Comparison of ENCODE assay signal across 8 mouse cellular contexts in the genomic region with DNA sequence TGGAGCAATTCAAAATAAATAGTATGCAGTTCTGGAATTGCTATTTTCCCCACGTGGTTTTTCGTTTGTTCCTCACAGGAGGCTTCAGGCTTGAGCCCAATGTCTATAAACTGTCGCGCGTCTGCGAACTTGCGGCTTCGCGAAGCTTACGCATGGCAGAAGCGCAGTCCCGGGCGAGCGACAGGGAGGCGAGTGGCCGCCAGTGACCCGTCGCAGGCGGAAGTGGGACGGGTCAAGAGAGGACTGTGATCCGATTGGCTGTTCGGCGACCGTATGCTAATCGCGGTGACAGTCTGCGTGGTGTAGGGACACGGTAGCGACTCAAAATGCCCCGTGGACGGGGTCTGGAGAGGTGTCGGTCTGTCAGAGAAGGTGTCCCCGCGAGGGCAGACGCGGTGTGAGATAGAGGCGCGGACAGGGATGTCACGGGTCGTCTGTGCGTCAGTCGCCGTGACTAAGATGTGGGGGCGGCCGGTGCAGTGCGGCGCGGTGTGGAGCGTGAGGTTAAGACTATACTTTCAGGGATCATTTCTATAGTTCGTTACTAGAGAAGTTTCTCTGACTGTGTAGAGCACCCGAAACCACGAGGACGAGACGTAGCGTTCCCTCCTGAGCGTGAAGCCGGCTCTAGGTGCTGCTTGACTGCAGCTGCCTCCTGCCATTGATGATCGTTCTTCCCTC. TPM values are rescaled to one million over a fixed set of nuclear protein-coding genes. Genes with fewer than 3 reads are reported as not detected.
DNase-seq lines count a peak whose midpoint lies in the region; ATAC-seq lines count a peak whose summit lies in the region.
"Not testable (repeated sequence)": the region's sequence is repeated elsewhere in the genome, so short reads cannot be mapped to it uniquely, and the experiment has no call there.

No protein-coding gene starts in this region.

- H3K4me1 ChIP-seq in forebrain, embryonic 11.5 days (replicated peaks; ENCODE audit: control insufficient read depth, insufficient read depth, low read length); heart, embryonic 15.5 days (replicated peaks); stomach, embryonic 14.5 days (ENCODE audit: control insufficient read depth, insufficient read depth, low read length): not testable (repeated sequence)
- peaks cover 30% of the 10 kb centered on the region for H3K4me1 ChIP-seq in liver, embryonic 13.5 days (replicated peaks)

- H3K9ac ChIP-seq in forebrain, embryonic 11.5 days (ENCODE audit: low read length); stomach, embryonic 14.5 days (replicated peaks; ENCODE audit: low read depth, low read length): not testable (repeated sequence)
- H3K9ac ChIP-seq in heart, embryonic 15.5 days = peak overlapping the region; percentile 3
- H3K9ac ChIP-seq in liver, embryonic 13.5 days = peak overlapping the region; percentile 61

- peak; percentile 81 for DNase-seq in CD4-positive helper T cell, adult 2 months (ENCODE audit: low read depth, low spot score)
- DNase-seq in c-Kit-negative CD71-positive TER-119-positive erythroid progenitor cells, embryonic 14.5 days (ENCODE audit: low read depth, low spot score) = peak; percentile 36
- DNase-seq in forebrain, embryonic 11.5 days (ENCODE audit: low spot score) = peak; percentile 83
- peak; percentile 90 for DNase-seq in kidney, postnatal 14 days
- DNase-seq in liver, embryonic 13.5 days = peak; percentile 77
- peak; percentile 86 to 87 for DNase-seq in natural killer cell, adult 2 months (ENCODE audit: low spot score in 2 of 2)

- peak overlapping the region; percentile 29; the same call in 1 of the 2 replicates for H3K4me2 ChIP-seq in forebrain, embryonic 11.5 days (ENCODE audit: low read depth, low read length, severe bottlenecking)
- H3K4me2 ChIP-seq in heart, embryonic 15.5 days = peak overlapping the region; percentile 55
- peak overlapping the region; percentile 58 for H3K4me2 ChIP-seq in liver, embryonic 13.5 days
- H3K4me2 ChIP-seq in stomach, embryonic 14.5 days (replicated peaks; ENCODE audit: low read depth, low read length) = peak overlapping the region; percentile 42

- H3K36me3 ChIP-seq in forebrain, embryonic 11.5 days (ENCODE audit: control insufficient read depth, insufficient read depth, low read length); heart, embryonic 15.5 days; liver, embryonic 13.5 days; stomach, embryonic 14.5 days (ENCODE audit: control insufficient read depth, insufficient read depth, low read length): not testable (repeated sequence)

- not testable (repeated sequence) for H3K4me3 ChIP-seq in forebrain, embryonic 11.5 days (ENCODE audit: low read depth, low read length)
- H3K4me3 ChIP-seq in heart, embryonic 15.5 days = peak overlapping the region; percentile 29
- peak overlapping the region; percentile 22 for H3K4me3 ChIP-seq in liver, embryonic 13.5 days (replicated peaks)
- peak overlapping the region; percentile 23 for H3K4me3 ChIP-seq in stomach, embryonic 14.5 days (ENCODE audit: low read depth, low read length)

- not testable (repeated sequence) for H3K27me3 ChIP-seq in forebrain, embryonic 11.5 days (ENCODE audit: control insufficient read depth, insufficient read depth, low read length); heart, embryonic 15.5 days; liver, embryonic 13.5 days; stomach, embryonic 14.5 days (ENCODE audit: control insufficient read depth, insufficient read depth, low read length)

- WGBS in forebrain, embryonic 11.5 days = under 1% methylated on average over 20 of the region's 58 CpGs
- under 1% methylated on average over 26 of the region's 58 CpGs for WGBS in heart, embryonic 15.5 days
- under 1% methylated on average over 24 of the region's 58 CpGs for WGBS in liver, embryonic 13.5 days (ENCODE audit: insufficient replicate concordance)
- WGBS in stomach, embryonic 14.5 days = 1% methylated on average over 22 of the region's 58 CpGs

- not testable (repeated sequence) for H3K9me3 ChIP-seq in forebrain, embryonic 11.5 days (ENCODE audit: control insufficient read depth, low read length); heart, embryonic 15.5 days (replicated peaks); liver, embryonic 13.5 days (replicated peaks); stomach, embryonic 14.5 days (ENCODE audit: control insufficient read depth, low read depth, low read length)

- ATAC-seq in forebrain, embryonic 11.5 days (replicated peaks; ENCODE audit: low FRiP score) = peak; percentile 99
- peak; percentile 100 for ATAC-seq in heart, embryonic 15.5 days (replicated peaks; ENCODE audit: insufficient number of reproducible peaks, insufficient read depth, low FRiP score, low read depth)
- ATAC-seq in liver, embryonic 13.5 days (ENCODE audit: low read depth) = peak; percentile 91
- peak; percentile 98 for ATAC-seq in stomach, embryonic 14.5 days (ENCODE audit: insufficient number of reproducible peaks, insufficient read depth, low FRiP score, low read depth)

- not testable (repeated sequence) for H3K27ac ChIP-seq in forebrain, embryonic 11.5 days (ENCODE audit: low read depth, low read length); stomach, embryonic 14.5 days (ENCODE audit: low read length)
- H3K27ac ChIP-seq in heart, embryonic 15.5 days = peak overlapping the region; percentile 79
- peak overlapping the region; percentile 66 for H3K27ac ChIP-seq in liver, embryonic 13.5 days

RNA-seq across cellular contexts. Expression of gene Tex14, which starts 57.1 kb away (rescaled TPM):
- 0.33 and 0.61 TPM in 2 replicates for polyA plus RNA-seq in forebrain, embryonic 11.5 days (2014; fragmentation: Nextera tagmentation; extraction: Ambion mirVana)
- polyA plus RNA-seq in heart, embryonic 15.5 days (2015; fragmentation: Nextera tagmentation; extraction: Ambion mirVana) = 0.24 and 0.27 TPM in 2 replicates
- polyA plus RNA-seq in liver, embryonic 13.5 days (2015; fragmentation: Nextera tagmentation; extraction: Ambion mirVana) = 0.10 and 0.15 TPM in 2 replicates
- polyA plus RNA-seq in stomach, embryonic 14.5 days (2014; fragmentation: Nextera tagmentation; extraction: Ambion mirVana) = not detected in 2 replicates

RNA-seq across cellular contexts. Expression of gene Rad51c, which starts 57.2 kb away (rescaled TPM):
- 12.8 and 14.6 TPM in 2 replicates for polyA plus RNA-seq in forebrain, embryonic 11.5 days (2014; fragmentation: Nextera tagmentation; extraction: Ambion mirVana)
- polyA plus RNA-seq in heart, embryonic 15.5 days (2015; fragmentation: Nextera tagmentation; extraction: Ambion mirVana) = 8.5 and 9.5 TPM in 2 replicates
- polyA plus RNA-seq in liver, embryonic 13.5 days (2015; fragmentation: Nextera tagmentation; extraction: Ambion mirVana) = 5.0 and 5.6 TPM in 2 replicates
- polyA plus RNA-seq in stomach, embryonic 14.5 days (2014; fragmentation: Nextera tagmentation; extraction: Ambion mirVana) = 6.0 and 7.2 TPM in 2 replicates

Comparison
In these comparisons a context has a peak if more than half of its experiments do, and no peak if none do; other contexts are left out.
1. DNase-seq: peak in every context shown above with its lines; median percentile 90 in kidney, postnatal 14 days; 86 in natural killer cell, adult 2 months; 83 in forebrain, embryonic 11.5 days; 81 in CD4-positive helper T cell, adult 2 months; 77 in liver, embryonic 13.5 days; 36 in c-Kit-negative CD71-positive TER-119-positive erythroid progenitor cells, embryonic 14.5 days.